Mouse (Mus musculus): ENCODE results near the gene Metrnl. TPM values are rescaled to one million over a fixed set of nuclear protein-coding genes. Genes with fewer than 3 reads are reported as not detected.

Metrnl gene
- polyA plus RNA-seq, 1 experiment: 32.4 TPM

DNA sequence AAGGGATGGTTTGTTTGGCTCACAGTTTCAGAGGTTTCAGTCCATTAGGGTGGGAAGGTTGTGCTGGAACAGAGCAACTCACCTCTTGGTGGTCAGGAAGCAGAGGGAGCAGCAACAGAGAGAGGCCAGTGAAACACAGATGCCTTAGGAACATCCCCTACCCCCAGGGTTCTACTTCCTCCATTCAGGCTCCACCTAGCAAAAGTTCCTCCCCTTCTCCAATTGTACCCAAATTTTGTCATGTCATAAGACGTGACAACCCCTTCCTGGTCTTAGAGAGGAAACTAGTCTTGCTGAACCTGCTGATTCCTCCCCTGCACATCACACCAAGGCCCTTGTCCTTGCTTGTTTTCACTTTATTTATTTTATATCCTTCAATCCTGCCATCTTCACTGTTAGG lies 32.8 kb downstream of the Metrnl start:
- Histone ChIP-seq H3K27me3 (ENCODE audit: control insufficient read depth, insufficient read depth, insufficient read length) (no peaks in the 10 kb centered on the region), H3K79me3 (ENCODE audit: low read depth) (no peaks in the 10 kb centered on the region), H3K79me2 (ENCODE audit: control insufficient read depth, insufficient read depth) (no peaks in the 10 kb centered on the region), H3ac (ENCODE audit: control insufficient read depth, insufficient read length, low read depth) (no peak overlapping the region), H3K4me3 (ENCODE audit: insufficient read depth, poor library complexity, severe bottlenecking) (no peak overlapping the region), H3K36me3 (ENCODE audit: control insufficient read depth, insufficient read depth) (no peaks in the 10 kb centered on the region)
- TF ChIP-seq CEBPB (IDR thresholded peaks at IDR 0.05; ENCODE audit: low read depth) (no peak), CTCF (IDR thresholded peaks at IDR 0.05; ENCODE audit: control insufficient read depth, insufficient read depth, insufficient read length) (no peak), MYOD1 (IDR thresholded peaks at IDR 0.05; ENCODE audit: control insufficient read depth, insufficient read length, low read depth) (no peak), MYOG (IDR thresholded peaks at IDR 0.05; ENCODE audit: control insufficient read depth, extremely low read depth, insufficient read length) (no peak), MAX (IDR thresholded peaks at IDR 0.05) (no peak), USF1 (IDR thresholded peaks at IDR 0.05; ENCODE audit: low read depth) (no peak), FOSL1 (IDR thresholded peaks at IDR 0.05; ENCODE audit: insufficient read depth, low read length, poor library complexity, severe bottlenecking) (no peak)

DNA sequence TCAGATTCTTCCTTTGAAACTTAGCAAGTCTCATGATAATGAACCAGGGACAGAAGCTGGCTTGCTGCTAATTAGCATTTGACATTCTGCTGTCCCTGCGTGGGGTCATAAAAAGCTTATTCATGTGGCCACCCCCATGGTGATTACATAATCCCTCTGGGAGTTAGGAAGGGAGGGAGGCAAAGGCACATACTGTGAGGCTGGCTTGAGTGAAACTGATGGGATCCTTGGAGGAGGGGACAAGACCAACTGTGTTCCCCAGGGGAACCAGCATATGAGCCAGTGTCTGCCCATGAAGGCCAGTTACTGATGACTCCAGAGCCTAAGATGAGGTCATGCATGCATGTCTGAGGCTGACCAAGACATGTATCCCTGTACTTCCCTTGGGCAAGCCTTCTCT lies 33.5 kb downstream of the Metrnl start:
- no peak overlapping the region for H3K4me3 ChIP-seq (ENCODE audit: insufficient read depth, poor library complexity, severe bottlenecking)
- no peaks in the 10 kb centered on the region for H3K27me3 ChIP-seq (ENCODE audit: control insufficient read depth, insufficient read depth, insufficient read length)
- TF ChIP-seq FOSL1 (IDR thresholded peaks at IDR 0.05; ENCODE audit: insufficient read depth, low read length, poor library complexity, severe bottlenecking) (no peak), MAX (IDR thresholded peaks at IDR 0.05) (no peak), CEBPB (IDR thresholded peaks at IDR 0.05; ENCODE audit: low read depth) (no peak), MYOG (IDR thresholded peaks at IDR 0.05; ENCODE audit: control insufficient read depth, extremely low read depth, insufficient read length) (no peak), CTCF (IDR thresholded peaks at IDR 0.05; ENCODE audit: control insufficient read depth, insufficient read depth, insufficient read length) (no peak), USF1 (IDR thresholded peaks at IDR 0.05; ENCODE audit: low read depth) (no peak), MYOD1 (IDR thresholded peaks at IDR 0.05; ENCODE audit: control insufficient read depth, insufficient read length, low read depth) (no peak)

DNA sequence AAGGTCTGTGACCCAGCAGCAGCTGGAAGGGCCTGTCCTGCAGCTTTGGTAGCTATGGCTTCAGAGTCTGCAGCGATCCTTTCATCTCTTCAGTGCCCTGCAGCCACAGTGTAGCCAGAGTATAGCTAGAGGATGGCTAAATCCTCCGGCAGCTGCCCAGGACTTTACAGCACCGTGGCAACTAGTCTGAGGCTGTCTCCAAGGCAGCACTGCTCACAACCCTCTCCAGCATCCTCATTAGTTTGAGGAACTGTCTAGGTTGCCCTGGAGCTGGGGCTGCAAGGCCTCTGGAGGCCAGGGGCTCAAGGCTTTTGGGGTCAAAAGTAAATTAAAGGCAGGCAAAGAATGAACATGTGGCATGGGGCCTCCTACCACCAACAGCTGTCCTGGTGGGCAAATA lies 37.3 kb downstream of the Metrnl start:
- H3K79me3 ChIP-seq (ENCODE audit: low read depth): no peaks in the 10 kb centered on the region

More for the DNA sequence above, 33.5 kb downstream of the Metrnl start:
- Histone ChIP-seq H3ac (ENCODE audit: control insufficient read depth, insufficient read length, low read depth) (no peak overlapping the region), H3K79me3 (ENCODE audit: low read depth) (no peaks in the 10 kb centered on the region), H3K79me2 (ENCODE audit: control insufficient read depth, insufficient read depth) (no peaks in the 10 kb centered on the region), H3K36me3 (ENCODE audit: control insufficient read depth, insufficient read depth) (no peaks in the 10 kb centered on the region)

DNA sequence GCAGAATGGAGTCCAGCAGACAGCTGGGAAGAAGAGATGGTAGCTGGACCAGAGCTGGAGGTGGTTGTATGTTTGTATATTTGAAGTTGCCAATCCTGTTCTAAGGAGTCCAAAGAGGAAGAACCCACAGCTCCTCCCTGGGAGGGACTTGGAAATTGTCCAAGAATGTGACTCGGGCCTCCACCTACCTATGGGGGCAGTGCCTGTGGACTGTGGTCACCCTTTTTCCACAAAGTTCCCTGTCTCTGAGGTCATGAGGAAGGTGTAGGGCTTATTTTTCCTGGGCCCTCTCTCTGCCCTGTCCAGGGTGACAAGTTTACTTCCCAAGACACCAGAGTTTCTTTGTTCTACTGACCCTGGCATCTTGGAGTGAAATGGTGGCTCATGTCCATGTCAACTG lies 39.6 kb downstream of the Metrnl start:
- TF ChIP-seq FOSL1 (IDR thresholded peaks at IDR 0.05; ENCODE audit: insufficient read depth, low read length, poor library complexity, severe bottlenecking) (no peak), CEBPB (IDR thresholded peaks at IDR 0.05; ENCODE audit: low read depth) (no peak), MYOD1 (IDR thresholded peaks at IDR 0.05; ENCODE audit: control insufficient read depth, insufficient read length, low read depth) (no peak), USF1 (IDR thresholded peaks at IDR 0.05; ENCODE audit: low read depth) (no peak), CTCF (IDR thresholded peaks at IDR 0.05; ENCODE audit: control insufficient read depth, insufficient read depth, insufficient read length) (no peak), MAX (IDR thresholded peaks at IDR 0.05) (no peak), MYOG (IDR thresholded peaks at IDR 0.05; ENCODE audit: control insufficient read depth, extremely low read depth, insufficient read length) (no peak)
- H3ac ChIP-seq (ENCODE audit: control insufficient read depth, insufficient read length, low read depth): no peak overlapping the region
- H3K27me3 ChIP-seq (ENCODE audit: control insufficient read depth, insufficient read depth, insufficient read length): no peaks in the 10 kb centered on the region
- no peak overlapping the region for H3K4me3 ChIP-seq (ENCODE audit: insufficient read depth, poor library complexity, severe bottlenecking)
- no peaks in the 10 kb centered on the region for H3K79me2 ChIP-seq (ENCODE audit: control insufficient read depth, insufficient read depth)
- no peaks in the 10 kb centered on the region for H3K36me3 ChIP-seq (ENCODE audit: control insufficient read depth, insufficient read depth)
- H3K79me3 ChIP-seq (ENCODE audit: low read depth): no peaks in the 10 kb centered on the region

More for the DNA sequence above, 37.3 kb downstream of the Metrnl start:
- no peaks in the 10 kb centered on the region for H3K27me3 ChIP-seq (ENCODE audit: control insufficient read depth, insufficient read depth, insufficient read length)
- no peaks in the 10 kb centered on the region for H3K79me2 ChIP-seq (ENCODE audit: control insufficient read depth, insufficient read depth)
- TF ChIP-seq MYOG (IDR thresholded peaks at IDR 0.05; ENCODE audit: control insufficient read depth, extremely low read depth, insufficient read length) (no peak), FOSL1 (IDR thresholded peaks at IDR 0.05; ENCODE audit: insufficient read depth, low read length, poor library complexity, severe bottlenecking) (no peak), CTCF (IDR thresholded peaks at IDR 0.05; ENCODE audit: control insufficient read depth, insufficient read depth, insufficient read length) (no peak), CEBPB (IDR thresholded peaks at IDR 0.05; ENCODE audit: low read depth) (no peak), MAX (IDR thresholded peaks at IDR 0.05) (no peak), USF1 (IDR thresholded peaks at IDR 0.05; ENCODE audit: low read depth) (no peak), MYOD1 (IDR thresholded peaks at IDR 0.05; ENCODE audit: control insufficient read depth, insufficient read length, low read depth) (no peak)
- H3K36me3 ChIP-seq (ENCODE audit: control insufficient read depth, insufficient read depth): no peaks in the 10 kb centered on the region
- no peak overlapping the region for H3K4me3 ChIP-seq (ENCODE audit: insufficient read depth, poor library complexity, severe bottlenecking)
- H3ac ChIP-seq (ENCODE audit: control insufficient read depth, insufficient read length, low read depth): no peak overlapping the region

DNA sequence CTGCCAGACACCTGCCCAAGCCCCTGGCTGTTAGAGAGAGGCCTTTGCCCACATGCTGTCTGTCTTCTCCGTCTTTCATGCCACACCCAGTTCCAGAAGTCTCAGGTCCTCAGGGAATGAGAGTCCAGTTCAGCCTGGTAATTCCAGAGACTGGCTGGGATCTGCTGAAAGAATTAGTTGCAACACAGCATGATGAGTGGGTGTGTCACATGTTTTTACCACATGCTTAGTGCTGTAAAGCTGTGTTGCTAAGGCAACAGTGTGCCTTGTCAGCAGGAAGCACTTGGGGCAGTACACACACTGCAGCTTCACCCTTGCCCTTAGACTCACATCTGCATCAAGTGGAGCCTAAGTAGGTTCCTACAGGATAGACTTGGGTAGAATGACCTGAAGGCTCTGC lies 40.1 kb downstream of the Metrnl start:
- Histone ChIP-seq H3ac (ENCODE audit: control insufficient read depth, insufficient read length, low read depth) (no peak overlapping the region), H3K27me3 (ENCODE audit: control insufficient read depth, insufficient read depth, insufficient read length) (no peaks in the 10 kb centered on the region), H3K79me2 (ENCODE audit: control insufficient read depth, insufficient read depth) (no peaks in the 10 kb centered on the region), H3K4me3 (ENCODE audit: insufficient read depth, poor library complexity, severe bottlenecking) (no peak overlapping the region), H3K36me3 (ENCODE audit: control insufficient read depth, insufficient read depth) (no peaks in the 10 kb centered on the region), H3K79me3 (ENCODE audit: low read depth) (no peaks in the 10 kb centered on the region)
- no peak for TF ChIP-seq FOSL1 (IDR thresholded peaks at IDR 0.05; ENCODE audit: insufficient read depth, low read length, poor library complexity, severe bottlenecking)
- no peak for TF ChIP-seq CTCF (IDR thresholded peaks at IDR 0.05; ENCODE audit: control insufficient read depth, insufficient read depth, insufficient read length)
- peak; percentile 77 for TF ChIP-seq CEBPB (IDR thresholded peaks at IDR 0.05; ENCODE audit: low read depth)
- peak; percentile 34 for TF ChIP-seq USF1 (IDR thresholded peaks at IDR 0.05; ENCODE audit: low read depth)

DNA sequence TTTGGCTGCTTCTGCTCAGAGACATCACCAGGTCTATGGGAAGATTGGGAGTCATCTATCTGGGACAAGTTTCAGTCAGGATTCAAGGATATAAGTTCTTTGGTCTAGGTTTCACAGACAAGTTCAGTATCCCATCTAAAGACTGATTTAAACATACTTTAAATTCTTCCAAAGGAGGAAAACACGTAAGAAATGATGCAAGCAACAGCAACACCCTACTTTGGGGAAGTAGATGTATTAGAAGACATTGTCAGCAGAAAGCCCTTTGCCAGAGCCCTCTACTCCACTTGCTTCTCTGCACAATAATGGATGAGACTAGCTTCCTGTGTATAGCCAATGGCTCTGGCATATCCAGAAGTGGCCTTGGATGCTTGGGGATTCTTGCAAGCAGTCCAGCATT lies 41.8 kb downstream of the Metrnl start:
- H3ac ChIP-seq (ENCODE audit: control insufficient read depth, insufficient read length, low read depth): no peak overlapping the region
- H3K27me3 ChIP-seq (ENCODE audit: control insufficient read depth, insufficient read depth, insufficient read length): no peaks in the 10 kb centered on the region
- H3K4me3 ChIP-seq (ENCODE audit: insufficient read depth, poor library complexity, severe bottlenecking): no peak overlapping the region
- H3K36me3 ChIP-seq (ENCODE audit: control insufficient read depth, insufficient read depth): no peaks in the 10 kb centered on the region
- H3K79me2 ChIP-seq (ENCODE audit: control insufficient read depth, insufficient read depth): no peaks in the 10 kb centered on the region
- no peaks in the 10 kb centered on the region for H3K79me3 ChIP-seq (ENCODE audit: low read depth)
- TF ChIP-seq CTCF (IDR thresholded peaks at IDR 0.05; ENCODE audit: control insufficient read depth, insufficient read depth, insufficient read length) (no peak), MAX (IDR thresholded peaks at IDR 0.05) (no peak), USF1 (IDR thresholded peaks at IDR 0.05; ENCODE audit: low read depth) (no peak), MYOD1 (IDR thresholded peaks at IDR 0.05; ENCODE audit: control insufficient read depth, insufficient read length, low read depth) (no peak), MYOG (IDR thresholded peaks at IDR 0.05; ENCODE audit: control insufficient read depth, extremely low read depth, insufficient read length) (no peak), CEBPB (IDR thresholded peaks at IDR 0.05; ENCODE audit: low read depth) (no peak), FOSL1 (IDR thresholded peaks at IDR 0.05; ENCODE audit: insufficient read depth, low read length, poor library complexity, severe bottlenecking) (no peak)

Measured in C2C12 (cell line).